Mouse (Mus musculus): ENCODE measurements at regions not wholly inside any gene's neighbourhood (a gene's known extent, or its start where the extent isn't known, plus 50 kb on each side); places are given as distances from the start of the nearest gene placed in this dataset.

DNA sequence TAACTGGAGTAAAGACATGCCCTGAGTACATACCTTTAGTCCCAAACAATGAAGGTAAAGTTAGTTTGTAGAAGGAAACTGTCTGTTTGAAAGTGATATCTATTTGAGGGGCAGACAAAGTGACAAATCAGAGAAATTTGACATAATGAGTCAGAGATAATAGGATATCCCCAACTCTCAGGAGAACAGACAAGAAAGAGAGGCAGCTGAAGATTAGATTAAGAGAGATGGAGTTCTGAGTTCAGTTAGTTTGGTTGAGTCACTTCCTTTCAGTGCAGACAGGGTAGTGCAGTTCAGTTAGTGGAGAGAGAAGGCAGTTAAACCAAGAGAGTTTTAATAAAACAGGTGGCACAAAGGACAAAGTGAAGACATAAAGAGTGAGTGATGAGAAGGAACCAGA is 477.4 kb upstream of the Diaph2 start:
- DNase-seq (ENCODE audit: low spot score in 2 of 2), result no peak

- peak in 1 of 2 experiments; percentile 10 for DNase-seq (ENCODE audit: low spot score in 2 of 2)
Measured at GRCm38 (mm10) chrX:129303987-129304386, 445.6 kb upstream of the Diaph2 start.

- no peak for DNase-seq (ENCODE audit: low spot score in 2 of 2)
Measured at GRCm38 (mm10) chrX:129309380-129309779, 440.2 kb upstream of the Diaph2 start.

GRCm38 (mm10) chrX:129329441-129329840 is 420.1 kb upstream of the Diaph2 start:
- DNase-seq (ENCODE audit: low spot score in 2 of 2), result no peak

DNA sequence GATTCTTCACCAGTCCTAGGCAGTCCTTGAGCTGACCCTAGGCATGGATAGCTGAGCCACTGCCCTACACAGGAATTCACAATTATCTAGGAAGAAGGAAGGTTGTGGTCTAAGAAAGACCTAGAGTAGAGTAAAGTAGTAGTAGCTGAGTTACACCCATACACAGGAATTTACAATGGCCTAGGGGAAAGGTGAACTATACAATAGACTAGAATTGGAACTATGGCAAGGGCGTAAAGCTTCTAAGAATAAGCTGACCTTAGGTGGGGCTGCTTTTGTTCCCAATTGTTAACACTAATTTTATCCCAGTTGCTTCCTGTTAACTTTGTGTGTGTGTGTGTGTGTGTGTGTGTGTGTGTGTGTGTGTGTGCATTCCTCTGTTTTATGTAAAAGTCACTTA is 416.7 kb upstream of the Diaph2 start:
- DNase-seq (ENCODE audit: low spot score in 2 of 2), result no peak

Measured in spleen, postnatal 4 days (tissue).